Mouse (Mus musculus) liver, adult 2 months (tissue): ENCODE data around the gene Chst15.

Source experiments
- CTCF ChIP-seq: fragments of 200-500 bp; IDR thresholded peaks from 2 replicates; pipeline ENCODE4 v1.5.1; 2011; ENCODE audit warnings: low read depth, low read length, control low read depth
- POLR2A ChIP-seq: fragments of 200-500 bp; IDR thresholded peaks from 2 replicates; pipeline ENCODE4 v1.6.1; 2011; ENCODE audit warnings: low read length, control low read depth; ENCODE audit not compliant: insufficient read depth; ENCODE audit errors: extremely low read depth

DNA sequence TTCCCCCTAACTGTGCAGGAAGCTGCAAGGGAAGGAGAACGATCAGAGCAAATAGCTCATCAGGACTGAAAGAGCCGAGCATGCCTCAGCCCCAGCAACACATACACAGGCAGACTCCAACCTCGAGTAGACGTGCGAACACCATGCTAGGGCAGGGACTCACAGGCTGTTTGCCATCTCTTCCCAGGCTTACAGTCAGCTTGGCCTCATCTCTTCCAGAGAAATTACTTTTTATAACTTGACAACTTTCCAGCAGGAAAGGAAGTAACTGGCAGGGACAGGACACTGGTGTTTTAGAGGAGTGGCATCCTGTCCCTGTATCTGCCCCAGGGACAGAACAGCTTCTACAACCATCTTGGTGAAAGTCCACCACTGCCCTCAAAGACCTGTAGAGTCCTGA, 73.8 kb downstream of the Chst15 start:
- TF ChIP-seq POLR2A, result no peak
- TF ChIP-seq CTCF, result no peak
